Mouse (Mus musculus) kidney, postnatal 4 days (tissue): ENCODE data around the gene Usp22.
"Not testable (repeated sequence)": the region's sequence is repeated elsewhere in the genome, so short reads cannot be mapped to it uniquely, and the experiment has no call there.

Experiments used
- DNase-seq, 2 experiments: peaks; one replicate each; pipeline ENCODE4 v3.0.0; 2021; ENCODE audit warnings: mixed read lengths in 2 of 2

Gene Usp22

DNA sequence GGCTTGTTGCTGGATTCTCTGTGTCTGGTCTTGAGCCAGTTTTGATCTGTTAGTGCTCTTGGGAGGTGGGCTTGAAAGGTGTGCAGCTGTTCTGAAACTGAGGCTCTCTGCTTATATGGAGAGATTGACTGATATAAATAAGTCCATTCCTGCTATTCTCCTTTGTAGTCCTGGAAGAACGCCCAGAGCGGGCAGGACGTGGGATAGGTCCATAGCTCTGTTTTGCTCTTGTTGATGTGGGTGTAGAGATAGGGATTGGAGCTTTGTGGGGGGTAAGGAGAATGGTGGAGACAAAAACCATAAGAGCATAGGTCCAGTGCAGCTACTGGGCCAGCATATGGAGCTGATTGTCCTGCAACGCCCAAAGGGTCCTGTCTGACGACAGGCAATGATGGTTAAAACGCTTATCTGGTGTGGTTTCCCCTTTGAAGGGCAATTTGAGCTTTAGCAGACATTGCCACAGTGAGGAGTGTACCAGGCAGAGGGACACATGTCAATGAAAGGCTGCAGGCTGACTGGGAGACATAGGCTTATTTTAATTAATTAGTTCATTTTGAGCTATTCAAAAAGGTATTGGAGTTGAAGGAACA lies 31.8 kb downstream of the Usp22 start:
- no peak for DNase-seq

DNA sequence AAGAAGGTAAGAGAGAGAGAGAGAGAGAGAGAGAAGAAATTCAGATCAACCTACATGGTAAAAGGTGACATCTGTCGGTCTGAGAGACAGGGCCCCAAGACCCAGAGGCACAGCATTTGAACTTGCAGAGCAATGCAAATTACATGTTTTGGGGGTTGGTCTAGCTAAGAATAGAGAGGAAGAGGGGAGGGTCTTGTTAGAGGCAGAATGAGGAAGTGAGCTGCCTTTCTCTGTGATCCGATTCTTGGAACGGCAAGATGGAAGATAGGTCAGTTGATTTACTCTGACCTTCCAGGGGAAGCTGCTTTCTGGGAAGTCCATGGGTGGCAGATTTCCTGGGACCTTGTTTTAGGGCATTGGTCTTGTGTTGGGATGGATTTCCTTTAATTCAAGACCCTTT lies 32.6 kb downstream of the Usp22 start:
- no peak for DNase-seq

- DNase-seq, result no peak
Observed at GRCm38 (mm10) chr11:61141693-61142092, 33.2 kb downstream of the Usp22 start.

- no peak for DNase-seq
Observed at GRCm38 (mm10) chr11:61132943-61133342, 41.9 kb downstream of the Usp22 start.

- DNase-seq, result not testable (repeated sequence)
Observed at GRCm38 (mm10) chr11:61130646-61131045, 44.2 kb downstream of the Usp22 start.

- no peak for DNase-seq
Observed at GRCm38 (mm10) chr11:61129305-61129704, 45.5 kb downstream of the Usp22 start.

GRCm38 (mm10) chr11:61127421-61128055 lies 47.3 kb downstream of the Usp22 start:
- DNase-seq, result no peak

DNA sequence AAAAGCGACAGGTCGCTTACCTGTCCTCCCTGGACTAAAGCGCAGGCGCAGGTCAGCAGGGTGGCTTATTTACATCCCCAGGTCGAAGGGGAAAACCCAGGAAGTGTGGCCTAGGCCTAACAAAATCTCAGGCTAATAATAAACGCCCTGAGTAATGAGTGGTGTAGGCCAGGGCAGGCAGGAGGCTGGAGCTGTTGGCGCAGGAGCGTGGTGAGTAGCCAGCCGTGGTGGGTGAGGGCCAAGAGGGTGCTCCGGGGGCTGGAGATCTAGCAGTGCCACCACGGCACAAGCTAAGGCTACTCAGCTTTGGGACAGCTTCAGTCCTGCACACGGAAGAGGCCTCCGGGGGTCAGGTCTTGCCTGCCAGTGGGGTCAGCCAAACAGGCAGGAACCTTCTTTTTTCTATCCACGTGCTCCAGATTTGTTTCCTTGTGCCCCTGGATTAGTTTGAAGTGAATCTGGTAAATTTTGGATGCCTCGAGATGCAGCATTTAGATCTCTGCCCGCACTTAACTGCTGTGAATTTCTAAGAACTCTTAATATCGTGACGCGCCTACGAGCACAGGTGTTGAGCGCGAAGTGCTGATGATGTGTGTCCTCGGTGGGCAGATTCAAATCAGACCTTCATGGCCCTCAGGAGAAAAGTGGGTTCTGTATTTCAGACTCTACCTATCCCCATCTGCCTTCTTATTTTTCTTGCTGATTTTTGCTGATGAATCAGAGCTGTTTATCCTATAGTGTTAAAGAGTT lies 48.1 kb downstream of the Usp22 start, which contains the start of gene Tnfrsf13b:
TSS of gene Tnfrsf13b (plus strand) at position 150 of the 750 bp plus-strand sequence.
- DNase-seq, result no peak

DNA sequence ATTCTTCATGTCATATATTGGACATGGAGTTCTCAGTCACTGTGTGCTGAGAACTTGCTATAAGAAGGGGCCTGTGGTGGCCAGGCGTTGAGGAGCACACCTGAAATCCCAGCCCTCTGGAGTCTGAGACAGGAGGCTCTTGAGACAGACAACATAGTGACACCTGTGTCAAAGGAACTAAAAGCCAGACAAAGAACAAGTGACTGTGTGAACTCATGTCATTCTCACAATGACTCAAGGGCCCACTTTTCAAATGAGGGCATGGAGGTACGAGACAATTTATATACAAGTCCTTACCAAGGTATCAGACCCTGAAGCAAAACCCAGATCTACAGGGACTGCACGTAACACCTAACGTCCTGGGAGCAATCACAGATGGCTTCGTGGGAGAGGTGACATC lies 48.9 kb downstream of the Usp22 start:
- DNase-seq, result no peak

- DNase-seq, result no peak
Observed at GRCm38 (mm10) chr11:61123886-61124285, 51.0 kb downstream of the Usp22 start.

DNA sequence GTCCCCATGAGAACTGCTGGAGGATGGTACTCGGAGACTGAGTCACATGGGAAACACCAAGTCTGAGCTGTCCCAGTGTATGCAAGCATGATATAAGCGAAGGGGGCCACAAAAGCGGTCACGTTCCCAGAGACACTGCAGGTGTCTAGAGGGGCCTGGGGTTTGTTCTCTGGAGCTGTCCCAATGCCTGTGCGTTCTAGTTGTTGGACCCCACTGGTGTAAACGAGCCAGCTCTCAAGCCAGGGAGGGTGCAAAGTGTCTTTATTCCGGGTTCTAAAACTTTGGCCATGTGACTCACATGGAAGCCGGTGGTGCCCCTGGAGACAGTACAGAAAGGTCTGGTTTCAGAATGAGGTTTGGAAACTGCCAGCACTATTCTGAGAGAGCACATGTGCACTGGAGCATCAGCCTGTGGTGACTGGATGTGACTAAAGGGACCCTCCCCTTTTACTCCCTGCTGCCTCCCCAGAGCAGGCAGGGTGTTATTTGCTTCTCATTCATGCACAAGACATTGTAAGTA lies 52.0 kb downstream of the Usp22 start:
- DNase-seq, result no peak

DNA sequence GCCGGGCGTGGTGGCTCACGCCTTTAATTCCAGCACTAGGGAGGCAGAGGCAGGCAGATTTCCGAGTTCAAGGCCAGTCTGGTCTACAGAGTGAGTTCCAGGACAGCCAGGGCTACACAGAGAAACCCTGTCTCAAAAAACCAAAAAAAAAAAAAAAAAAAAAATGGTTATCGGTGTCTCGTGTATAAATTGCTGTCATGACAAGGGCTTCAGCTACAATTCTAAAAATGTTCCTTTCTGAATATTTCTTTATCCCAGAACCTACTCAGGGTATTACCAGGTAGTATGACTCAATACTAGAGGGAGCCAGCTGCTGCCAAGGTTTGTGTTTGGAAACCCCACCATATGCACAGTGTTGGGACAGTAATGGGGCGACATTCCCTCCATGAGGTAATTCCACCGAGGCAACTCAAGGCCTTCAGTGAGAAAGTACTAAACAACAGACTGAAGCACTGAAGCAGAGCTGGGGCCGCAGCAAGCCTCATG lies 52.5 kb downstream of the Usp22 start:
- DNase-seq, result no peak

DNA sequence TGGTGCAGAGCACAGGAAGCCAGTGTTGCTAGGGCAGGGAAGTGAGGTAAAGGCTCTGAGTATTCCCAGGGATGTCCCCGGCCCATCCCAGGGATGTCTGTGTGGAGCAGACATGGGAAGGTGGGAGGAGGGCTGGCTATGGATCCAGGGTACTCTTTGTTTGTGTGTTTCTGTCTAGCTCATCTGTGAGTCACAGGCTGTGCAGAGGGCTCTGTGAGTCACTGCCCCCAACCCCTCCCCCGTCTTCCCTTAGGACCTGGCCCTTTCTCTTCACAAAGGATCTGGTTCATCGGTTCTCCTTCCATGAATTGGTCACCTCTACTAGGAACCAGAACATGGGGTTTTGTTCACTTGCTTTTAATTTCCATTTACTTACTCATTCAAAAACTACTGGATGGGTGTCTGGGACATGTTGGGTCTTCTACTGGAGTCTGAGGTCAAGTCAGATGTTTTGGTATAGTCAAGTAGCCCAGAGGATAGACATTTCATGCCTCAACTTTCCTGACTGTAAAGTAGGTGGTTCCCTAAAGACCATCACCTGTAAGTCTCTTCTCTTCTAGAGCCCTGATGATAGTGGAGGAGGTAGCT lies 54.8 kb downstream of the Usp22 start:
- DNase-seq, result no peak

DNA sequence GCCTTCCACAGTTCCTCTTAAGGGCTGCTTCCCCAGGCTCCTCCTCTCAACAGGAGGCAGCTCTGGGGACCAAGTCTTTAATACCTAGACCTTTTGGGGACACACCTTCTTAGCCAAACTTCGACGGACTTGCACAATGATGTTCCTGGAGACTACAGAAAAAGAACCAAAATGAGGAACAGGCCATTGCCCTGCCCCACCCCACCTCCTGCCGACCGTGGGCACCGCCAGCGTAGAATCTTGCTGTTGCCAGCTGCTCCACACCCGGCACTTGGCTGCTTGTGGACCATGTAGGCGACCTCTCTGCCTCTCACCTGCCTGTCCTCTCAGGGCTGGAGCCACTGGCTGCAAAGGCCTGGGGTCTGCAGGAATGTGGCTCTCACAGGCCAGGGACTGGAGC lies 58.6 kb downstream of the Usp22 start:
- no peak for DNase-seq

DNA sequence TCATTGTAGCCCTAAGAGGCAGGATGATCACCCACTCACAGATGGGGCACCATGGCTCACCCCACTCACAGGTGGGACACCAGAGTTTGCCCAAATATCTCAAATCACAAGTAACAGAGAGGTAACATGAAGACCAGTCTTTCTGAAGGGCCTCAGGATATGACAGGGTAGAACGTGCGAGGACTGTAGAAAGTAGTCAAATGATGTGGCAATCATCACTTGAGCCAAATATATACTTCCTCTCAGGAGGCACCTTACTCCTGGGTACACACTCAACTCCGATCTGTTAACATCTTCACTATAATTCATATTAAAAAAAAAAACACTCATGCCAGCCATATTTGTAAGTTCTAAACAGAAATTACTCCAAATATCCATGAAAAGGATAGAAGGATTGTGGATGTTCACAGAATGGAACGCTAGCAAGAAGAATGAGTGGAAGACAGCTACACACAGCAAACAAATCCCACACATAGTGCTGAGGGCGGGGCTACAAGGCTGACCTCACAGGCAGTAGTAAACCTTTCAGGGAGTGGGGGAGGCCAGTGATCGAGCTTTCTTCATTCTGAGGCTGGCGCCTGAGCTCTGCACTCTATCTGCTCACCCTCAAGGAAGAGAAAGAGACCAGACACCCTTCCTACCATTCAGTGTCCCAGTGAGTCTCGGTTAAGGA lies 62.4 kb downstream of the Usp22 start:
- no peak for DNase-seq

GRCm38 (mm10) chr11:61111472-61111871 lies 63.4 kb downstream of the Usp22 start:
- no peak for DNase-seq

GRCm38 (mm10) chr11:61110928-61111327 lies 63.9 kb downstream of the Usp22 start:
- DNase-seq, result no peak

DNA sequence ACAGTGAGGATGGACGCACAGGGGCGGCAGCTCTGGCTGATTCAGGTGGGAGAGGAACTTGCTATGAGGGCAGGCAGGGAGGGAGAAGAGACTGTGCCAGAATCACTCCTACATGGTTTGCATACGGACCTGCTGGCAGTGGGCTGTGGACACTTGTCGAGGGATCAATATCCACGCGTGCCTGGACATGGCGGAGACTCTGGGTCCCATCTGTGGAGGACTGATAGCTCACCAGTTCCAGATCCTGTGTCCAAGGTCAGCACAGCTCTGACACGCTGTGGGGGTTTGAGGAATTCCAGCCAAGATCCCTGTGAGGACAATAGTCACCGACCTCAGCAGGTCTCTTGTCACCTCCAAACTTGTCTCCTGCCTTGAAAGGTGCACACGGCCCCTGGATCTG lies 64.7 kb downstream of the Usp22 start:
- DNase-seq, result no peak

DNA sequence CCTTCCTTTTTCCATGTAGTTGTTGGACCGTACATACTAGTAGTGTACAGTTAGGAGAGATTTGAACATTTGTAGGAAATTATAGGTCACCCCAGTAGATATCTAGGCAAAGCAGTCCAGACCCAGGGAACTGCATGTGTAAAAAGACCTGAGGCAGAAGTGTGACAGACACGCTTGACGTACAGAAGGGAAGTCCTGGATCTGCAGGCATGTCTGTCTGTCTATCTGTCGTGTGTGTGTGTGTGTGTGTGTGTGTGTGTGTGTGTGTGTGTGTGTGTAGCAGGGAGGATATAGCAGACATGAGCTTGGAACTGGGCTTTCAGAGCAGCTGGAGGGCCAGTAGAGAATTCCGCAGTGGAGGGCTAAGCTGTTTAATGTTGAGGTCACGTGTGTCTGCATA lies 65.1 kb downstream of the Usp22 start:
- no peak for DNase-seq

DNA sequence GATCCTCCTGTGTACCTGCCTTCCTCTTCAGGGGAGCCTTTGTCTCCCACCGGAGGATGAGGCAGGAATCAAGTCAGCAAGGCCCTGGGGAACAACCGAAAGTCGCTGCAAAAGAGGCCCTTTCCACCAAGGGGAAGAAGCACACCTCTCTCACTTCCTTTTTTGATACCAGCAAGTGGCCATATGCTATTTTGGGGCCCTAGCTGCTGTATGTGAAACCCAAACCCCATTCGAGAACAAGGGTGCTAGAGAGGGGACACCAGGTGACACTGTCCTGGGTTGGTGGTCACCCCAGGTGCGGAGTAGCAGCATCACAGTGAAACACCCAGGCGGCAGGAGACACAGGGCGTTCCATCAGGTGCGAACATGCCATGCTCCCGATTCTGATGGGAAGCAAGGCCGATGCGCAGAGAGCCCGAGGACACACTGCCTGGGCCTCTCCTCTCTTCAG lies 65.9 kb downstream of the Usp22 start:
- DNase-seq, result no peak

DNA sequence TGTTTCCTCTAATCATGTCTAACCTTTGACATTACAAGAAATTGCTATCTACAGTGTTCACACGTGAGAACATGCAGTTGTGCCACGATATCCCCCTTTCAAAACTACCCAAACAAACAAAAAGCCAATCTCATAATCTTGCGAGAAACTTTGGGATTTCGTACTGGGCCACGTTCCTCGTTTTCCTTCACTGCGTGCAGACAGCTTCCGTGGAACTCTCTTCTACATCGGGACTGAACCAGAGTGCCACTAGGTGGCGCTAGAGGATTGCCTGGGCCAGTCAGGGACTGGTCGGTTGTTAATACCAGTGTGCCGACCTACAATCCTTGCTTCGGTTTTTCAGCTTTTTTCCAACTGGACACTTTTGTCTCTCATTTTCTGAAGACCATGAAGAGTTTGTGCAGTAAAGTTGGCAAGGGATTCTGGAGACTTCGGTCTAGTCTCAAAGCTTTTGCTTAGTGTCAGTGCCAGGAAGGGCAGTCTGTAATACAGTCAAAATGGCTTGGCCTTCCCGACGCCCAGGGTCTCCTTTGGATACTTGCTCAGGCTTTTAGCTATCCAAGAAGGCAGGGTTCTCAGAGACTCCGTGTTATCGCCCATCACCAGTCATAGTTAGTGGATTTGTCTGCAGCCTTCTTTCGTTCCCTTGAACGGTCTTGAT lies 70.5 kb downstream of the Usp22 start:
- peak; percentile 93 to 94 for DNase-seq
